Mouse (Mus musculus): ENCODE measurements around the gene Cacna2d3. TPM values are rescaled to one million over a fixed set of nuclear protein-coding genes. Genes with fewer than 3 reads are reported as not detected.
A peak's percentile ranks its signal among the peaks of the same experiment; 100 is the strongest.

Gene Cacna2d3
- total RNA-seq, 2 experiments from 2014 or later, result 59.3 to 61.7 TPM

DNA sequence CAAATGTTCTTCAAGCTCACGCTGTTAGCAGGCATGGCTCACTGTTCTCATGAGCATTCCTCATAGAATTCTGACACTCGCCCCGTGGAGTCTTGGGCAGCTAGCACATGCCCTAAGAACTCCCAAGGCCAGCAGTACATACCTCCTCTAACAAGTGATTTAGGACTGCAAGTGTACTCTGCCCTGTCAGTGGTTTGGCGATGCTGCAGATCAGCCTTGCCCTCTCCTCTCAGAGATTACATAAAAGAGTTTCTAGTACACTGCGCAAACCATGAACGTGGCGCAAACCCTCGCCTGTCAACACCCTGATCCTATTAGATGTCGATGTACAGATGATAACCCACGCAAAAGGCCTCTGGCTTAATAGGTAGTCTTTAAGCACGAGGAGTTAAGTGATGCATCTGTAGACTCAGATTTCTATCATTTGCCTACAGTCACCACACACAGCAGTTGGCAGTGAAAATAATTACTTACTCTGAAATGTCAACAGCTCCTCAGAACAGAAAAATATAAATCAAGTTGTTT lies 691.7 kb downstream of the Cacna2d3 start:
- intact Hi-C loops (cut with DNase I), result no loop called here
- no peak for DNase-seq

DNA sequence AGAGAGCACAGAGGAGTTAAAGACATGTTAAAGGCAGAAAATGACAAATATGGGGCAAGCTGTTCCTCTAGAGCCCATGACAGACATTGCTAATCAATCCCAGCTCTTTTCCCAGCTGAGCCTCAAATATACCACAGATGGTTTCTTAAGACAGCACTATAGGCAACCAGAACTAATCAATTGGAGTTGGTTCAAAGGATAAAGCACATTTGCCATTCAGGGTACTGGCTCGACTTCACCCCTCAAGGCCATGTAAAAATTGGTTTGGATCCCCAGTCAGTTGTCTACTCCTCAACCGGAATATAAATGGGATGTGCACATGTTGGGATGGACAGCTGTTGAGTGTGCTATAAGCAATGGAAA lies 692.6 kb downstream of the Cacna2d3 start:
- DNase-seq, result no peak
- intact Hi-C loops (cut with DNase I), result no loop called here

DNA sequence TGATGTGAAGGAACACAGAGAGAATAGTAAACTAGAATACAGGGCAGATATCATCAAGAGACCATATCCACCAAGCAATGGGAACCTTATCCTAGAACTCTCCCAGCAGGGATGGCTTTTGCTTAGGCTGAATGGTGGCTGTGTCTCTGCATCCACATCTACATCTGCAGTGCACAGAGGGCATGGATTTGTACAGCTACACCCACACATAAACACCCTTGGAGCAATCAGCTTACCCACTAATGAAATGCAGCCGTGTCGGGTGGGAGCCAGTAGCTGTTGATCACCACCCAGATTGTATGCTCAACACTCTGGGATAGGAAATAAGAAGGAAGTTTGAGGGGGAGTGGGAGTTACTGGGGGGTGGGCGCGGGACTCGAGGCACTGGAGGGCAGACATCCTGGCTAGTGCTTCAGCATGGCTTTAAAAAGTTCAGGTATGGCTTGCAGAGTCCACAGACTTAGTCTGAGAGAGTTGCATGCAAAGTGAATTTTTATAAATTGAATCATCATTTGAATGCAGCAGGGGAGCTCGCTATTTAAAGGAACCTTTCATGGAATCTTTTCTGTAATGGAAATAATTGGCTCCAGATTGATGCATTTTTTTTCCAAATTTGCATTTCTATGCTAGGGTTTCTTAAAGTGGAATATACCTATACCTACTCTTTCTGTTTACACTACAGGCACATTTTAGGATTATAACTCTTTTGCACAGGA lies 693.1 kb downstream of the Cacna2d3 start:
- no peak for DNase-seq
- intact Hi-C loops (cut with DNase I), result no loop called here

DNA sequence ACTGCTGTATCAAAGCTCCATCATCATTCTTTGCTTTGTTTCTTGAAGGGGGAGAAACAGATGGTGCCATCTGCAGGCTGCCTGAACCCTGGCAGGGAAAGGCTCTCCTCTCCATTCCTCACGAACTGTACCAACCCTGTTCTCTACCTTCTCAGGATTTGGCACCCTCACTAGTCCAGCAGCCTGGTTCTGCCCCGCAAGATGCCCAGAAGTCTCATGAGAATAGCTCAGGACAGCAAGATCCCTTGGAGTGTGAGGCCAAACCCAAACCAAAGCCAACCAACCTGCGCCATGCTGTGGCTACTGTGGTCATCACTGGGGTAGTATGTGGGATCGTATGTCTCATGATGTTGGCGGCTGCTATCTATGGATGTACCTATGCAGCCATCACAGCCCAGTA lies 694.4 kb downstream of the Cacna2d3 start:
- no peak for DNase-seq
- intact Hi-C loops (cut with DNase I), result no loop called here

DNA sequence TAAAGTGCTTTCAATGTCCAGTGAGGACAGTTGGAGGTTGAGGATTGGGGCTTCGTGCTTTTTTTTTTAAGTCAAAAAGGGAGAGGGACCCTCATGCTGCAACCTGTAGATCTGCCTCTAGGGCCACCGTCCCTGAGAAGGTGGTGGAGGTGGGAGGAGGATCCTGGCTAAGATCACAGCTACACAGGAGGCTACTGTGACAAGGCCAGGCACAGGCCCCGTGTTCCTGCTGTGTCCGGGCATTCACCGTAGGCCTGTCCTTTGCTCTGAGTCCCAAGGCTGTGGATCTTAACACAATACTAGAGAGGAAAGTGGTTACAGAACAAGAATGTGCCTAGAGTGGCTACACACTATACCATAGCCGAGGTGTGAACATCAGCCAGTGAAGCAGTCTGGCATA lies 696.3 kb downstream of the Cacna2d3 start:
- DNase-seq, result no peak
- intact Hi-C loops (cut with DNase I), result no loop called here

DNA sequence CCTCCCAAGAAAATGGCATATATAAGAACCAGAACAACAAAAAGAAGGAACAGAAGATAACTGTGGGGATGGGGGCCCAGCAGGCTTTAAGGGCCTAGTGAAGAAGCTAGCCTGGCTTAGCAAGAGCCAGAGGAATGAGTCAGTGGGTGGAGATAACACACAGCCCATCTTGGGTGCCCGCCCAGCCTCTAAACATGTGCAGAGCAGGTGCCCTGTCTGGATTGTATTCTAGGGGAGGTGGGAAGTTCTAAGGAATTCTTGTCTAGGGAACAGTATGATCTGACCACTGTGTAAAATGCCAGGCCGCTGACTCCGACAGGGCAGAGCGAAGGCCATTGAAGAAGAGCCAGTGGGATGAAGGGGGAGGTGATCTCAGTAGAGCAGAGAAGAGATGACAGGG lies 698.4 kb downstream of the Cacna2d3 start:
- intact Hi-C loops (cut with DNase I), result no loop called here
- no peak for DNase-seq

DNA sequence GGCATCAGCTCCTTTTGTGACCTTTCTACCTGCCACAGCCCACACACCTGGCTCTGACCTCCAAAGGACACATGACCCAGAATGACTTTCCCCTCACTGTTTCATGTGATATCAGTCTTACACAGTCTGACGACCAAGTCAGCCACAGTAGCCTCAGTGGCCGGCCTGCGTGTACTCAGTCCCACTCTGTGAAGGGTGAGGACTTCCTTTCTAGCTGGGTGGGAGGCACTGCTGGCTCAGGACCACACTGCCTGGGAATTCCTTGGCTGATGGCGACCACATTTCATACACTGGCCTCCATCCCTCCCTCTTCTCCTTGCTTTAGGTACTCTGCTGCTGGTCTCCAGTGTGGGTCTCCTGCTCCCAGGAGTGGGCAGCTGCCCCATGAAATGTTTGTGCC lies 700.4 kb downstream of the Cacna2d3 start:
- intact Hi-C loops (cut with DNase I), result no loop called here
- no peak for DNase-seq

DNA sequence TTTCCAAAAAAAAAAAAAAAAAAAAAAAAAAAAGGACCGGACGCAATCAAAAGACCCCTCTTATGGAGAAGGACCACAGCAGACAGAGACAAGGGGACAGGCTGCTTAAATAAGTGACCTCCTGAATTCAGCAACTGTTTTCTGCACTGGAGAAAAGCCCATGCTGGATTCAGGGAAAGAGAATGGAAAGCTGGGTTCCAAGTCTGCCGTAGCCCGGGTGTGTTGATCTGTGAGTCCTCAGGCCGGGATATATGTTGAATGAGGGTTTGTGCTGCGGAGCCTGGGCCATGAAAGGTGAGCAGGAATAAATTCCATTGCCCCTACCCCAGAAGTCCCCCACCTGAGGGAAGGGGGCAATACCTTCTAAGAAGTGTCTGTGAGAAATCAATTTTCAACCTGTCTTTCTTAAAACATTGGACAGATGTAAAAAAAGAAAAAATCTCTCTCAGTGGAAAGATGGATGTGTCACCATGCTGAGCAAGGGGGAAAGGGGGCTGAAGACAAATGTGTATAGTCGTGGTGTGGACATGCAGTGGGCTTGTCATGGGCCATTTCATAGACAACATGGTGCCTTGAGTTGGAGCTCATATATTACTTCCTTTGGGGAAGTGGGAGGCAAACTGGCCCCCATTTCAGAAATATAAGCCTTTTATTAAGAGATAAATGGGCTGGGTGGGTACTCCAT lies 703.2 kb downstream of the Cacna2d3 start:
- DNase-seq, result no peak
- intact Hi-C loops (cut with DNase I), result no loop called here

DNA sequence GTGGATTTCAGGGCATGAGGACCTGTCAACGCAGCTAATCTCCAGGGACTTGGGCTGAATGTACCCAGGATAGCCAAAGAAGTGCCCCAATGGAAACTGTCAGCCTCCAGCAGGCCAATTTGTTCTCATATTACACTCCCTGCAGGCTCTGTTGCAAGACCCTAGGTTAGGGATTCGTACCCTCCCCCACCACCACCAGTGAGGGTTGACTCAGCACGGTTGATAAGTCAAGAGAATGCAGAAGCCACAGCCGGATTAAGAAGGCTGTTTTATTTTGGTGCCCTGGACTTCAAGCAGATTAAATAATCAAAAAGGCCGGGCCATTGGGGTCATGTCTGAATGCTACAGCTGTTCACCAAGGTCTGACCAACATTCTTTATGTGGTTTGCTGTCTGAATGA lies 703.8 kb downstream of the Cacna2d3 start, which contains the start of gene Lrtm1:
Gene Lrtm1, plus strand, starts transcription at position 326 of the 400 bp plus-strand sequence.
- intact Hi-C loops (cut with DNase I), result no loop called here
- no peak for DNase-seq

DNA sequence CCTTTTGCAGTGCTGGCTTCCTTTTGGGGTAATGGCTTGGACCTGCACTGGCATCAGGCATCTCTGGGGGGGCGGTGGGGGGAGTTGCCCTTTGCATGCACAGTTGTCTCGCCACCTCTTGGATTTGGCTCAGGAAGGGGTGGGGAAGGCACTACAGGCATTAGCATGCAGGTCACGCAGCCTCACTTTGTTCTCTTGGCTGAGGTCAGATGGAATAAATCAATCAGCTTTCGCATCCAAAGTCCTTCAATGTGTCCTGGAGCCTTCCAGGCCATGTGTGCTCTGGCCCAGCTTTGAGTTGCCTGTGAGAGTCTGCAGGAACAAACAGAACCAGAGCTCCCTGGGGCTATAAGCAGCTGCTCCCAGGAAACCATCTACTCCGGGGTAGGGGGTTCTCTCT lies 705.8 kb downstream of the Cacna2d3 start:
- intact Hi-C loops (cut with DNase I), result no loop called here
- peak; percentile 82 for DNase-seq

DNA sequence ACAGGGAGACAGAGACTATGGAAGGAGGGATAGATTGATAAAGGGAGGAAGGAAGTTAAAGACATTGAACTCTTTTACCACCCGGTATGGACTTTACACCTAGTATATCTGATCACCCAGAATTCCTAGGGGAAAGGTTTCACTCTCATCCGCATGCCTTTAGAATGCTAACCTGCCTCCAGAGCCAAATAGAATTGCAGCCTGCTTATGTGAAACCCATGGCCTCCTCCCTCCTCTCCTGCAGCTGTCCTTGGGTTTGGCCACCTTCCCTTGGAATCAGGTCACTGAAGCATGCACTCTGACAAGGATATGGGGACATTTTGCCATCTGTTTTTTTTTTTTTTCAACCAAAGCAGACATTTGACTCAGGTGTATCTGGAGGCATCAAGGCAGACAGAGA lies 707.0 kb downstream of the Cacna2d3 start:
- intact Hi-C loops (cut with DNase I), result no loop called here
- peak; percentile 66 for DNase-seq

DNA sequence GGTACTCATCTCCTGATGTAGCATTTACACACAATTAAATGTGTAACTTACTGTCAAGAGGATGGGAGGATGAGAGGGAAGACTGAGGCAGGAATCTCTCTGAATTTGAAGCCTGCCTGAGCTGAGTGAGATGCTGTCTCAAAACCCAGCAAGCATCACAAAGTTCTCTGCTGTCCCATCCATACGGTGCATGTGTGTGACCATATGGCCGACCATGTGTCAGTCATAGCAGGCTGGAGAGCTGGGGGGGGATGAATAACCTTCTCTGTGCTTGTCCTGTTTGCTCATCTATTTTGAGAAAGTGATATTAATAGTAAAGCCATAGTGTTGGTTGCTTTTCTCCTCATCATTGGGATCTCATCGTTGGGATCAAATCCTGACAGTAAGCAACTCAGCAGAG lies 708.5 kb downstream of the Cacna2d3 start:
- no peak for DNase-seq
- intact Hi-C loops (cut with DNase I), result no loop called here

DNA sequence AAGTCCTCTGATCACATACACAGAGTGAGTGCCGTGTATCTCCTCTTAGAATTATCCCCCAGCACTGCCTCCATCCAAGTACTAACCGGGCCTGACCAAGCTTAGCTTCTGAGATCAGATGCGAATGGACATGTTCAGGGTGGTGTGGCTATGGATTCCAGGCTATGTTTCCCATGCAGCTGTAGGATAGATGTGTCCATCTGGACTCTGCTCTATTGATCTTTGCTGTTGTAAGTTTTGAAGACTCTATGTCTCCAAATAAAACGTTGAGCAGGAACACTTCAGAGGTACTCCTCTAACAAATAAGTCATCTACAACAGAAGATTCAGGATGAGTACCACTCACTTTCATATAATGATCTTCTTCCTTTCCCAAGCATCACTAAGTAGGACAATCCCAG lies 712.0 kb downstream of the Cacna2d3 start:
- intact Hi-C loops (cut with DNase I), result no loop called here
- DNase-seq, result no peak

DNA sequence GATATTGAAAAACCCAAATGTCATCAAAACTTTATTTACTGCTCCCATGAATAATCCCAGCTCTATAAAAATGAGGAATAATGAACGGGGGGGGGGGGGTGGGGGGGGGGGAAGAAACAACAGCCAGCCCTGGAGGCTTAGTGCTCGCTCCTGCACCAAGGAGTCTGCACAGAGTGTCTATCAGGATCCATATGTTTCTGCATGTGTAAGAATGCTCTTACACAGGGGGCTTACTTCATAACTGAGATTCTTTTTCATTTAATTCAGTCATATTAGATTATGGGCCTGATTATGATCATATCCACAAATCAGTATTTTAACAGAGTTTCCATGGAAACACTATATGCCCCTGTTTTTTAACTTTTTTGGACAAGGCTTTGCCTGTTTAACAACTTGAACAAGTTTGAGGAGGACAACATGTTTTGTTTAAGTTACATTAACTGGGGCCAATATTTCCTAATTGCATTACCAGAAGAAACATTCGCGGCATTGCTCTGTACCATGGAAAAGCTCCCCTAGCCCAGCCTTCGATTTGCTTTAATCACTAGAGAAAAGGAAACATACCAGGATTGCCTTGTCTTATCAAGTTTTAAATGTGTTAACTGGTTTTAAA lies 716.3 kb downstream of the Cacna2d3 start:
- intact Hi-C loops (cut with DNase I), result no loop called here
- no peak for DNase-seq

DNA sequence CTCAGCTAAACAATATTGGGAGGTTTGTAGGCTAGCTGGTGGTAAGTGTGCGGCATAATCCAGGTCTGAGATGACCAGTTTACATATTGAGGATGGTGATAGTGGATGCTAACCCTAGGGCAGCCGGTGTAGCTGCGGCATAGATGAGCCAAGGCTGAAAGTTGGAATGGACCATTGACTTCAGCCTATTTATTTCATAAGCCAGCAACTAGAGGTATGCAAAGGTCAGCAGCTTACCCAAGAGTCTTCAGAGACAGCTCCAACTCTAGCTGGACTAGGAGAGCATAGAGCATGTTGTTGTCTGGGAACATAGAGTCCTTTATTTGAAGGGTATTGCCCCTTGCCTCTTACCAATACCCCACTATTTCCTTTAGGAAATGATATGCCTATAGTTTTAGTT lies 725.1 kb downstream of the Cacna2d3 start:
- intact Hi-C loops (cut with DNase I), result no loop called here

DNA sequence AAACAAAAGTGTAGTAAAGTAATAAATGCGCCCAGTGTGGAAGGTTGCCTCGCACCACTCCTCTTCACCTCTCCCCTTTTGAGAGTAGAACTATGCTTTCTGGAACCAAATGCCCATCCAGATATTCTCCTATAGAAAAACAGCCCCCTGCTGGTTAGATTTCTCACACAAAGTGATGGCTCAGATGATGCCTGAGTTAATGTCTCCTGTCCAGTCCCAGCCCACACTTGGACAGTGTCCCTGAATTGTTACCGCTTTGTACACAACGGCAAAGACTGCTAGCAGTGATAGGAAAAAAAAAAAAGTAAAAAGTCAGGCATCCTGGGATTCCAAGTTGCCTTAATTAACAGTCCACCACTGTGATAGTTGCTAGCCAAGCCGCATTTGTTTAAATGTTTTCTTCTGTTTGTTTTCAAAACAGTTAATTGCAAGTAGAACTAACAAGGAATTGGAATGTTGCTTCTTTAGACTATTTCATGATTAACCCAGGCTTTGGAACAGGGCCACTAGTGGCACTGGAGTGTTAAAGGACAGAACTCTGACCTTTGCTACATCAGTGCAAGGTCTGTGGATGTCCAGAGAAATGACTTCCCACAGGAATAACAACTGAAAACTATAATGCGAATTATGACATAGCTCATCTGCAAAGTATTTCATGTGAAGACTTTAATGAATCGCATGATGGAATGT lies 733.3 kb downstream of the Cacna2d3 start:
- no peak for DNase-seq
- intact Hi-C loops (cut with DNase I), result no loop called here

More for the DNA sequence above, 725.1 kb downstream of the Cacna2d3 start:
- no peak for DNase-seq

DNA sequence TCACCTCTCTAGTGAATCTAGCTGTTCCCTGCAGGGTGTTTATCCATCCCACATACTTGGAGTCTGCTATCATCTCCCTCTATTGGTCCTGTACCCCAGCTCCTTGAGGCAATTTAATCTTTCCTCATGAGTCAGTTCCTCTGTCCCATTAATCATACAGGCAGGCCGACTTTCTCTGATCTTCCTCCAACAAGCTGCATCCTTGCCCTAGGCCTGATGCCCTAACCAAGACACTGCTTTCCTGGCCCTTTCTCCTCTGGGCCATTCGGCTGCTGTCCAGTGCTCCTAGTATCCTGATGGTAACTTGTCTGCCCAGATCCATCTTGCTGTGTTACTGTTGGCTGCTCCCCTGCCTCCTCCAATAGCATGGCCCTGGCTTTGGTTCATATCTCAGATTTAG lies 737.4 kb downstream of the Cacna2d3 start:
- intact Hi-C loops (cut with DNase I), result no loop called here
- no peak for DNase-seq

DNA sequence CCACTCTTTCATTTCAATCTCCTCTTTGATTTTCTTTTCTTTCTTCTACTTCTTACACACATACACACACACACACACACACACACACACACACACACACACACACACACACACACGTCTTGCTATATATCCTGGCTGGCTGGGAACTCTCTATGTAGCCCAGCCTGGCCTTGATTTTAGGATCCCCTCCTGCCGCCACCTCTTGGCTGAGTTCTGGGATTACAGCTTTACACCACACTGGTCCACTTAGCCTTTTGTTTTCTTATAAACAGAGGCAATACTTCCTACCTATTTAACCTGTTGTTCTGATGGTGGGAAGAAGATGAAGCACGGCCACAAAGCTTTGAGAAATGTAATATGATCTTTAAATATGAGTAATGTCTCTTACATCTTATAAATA lies 741.2 kb downstream of the Cacna2d3 start:
- peak; percentile 36 for DNase-seq
- intact Hi-C loops (cut with DNase I), result no loop called here

DNA sequence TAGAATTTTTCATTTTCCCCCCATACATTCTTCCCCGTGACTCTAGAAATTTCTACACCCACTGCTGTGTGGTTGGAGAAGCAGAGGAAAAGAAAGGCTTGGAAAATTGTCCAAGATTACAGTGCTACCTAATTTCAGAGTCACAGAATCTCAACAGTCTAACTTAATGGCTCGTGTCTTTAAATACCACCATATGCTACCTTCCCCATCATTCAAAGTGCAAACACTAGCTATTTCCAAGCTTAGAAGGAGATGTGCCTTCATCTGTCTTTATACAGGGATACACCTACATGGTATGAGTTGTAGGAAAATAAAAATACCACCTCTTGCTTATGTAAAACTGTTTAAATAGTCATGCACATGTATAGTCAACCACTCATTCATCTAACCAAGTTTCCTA lies 742.4 kb downstream of the Cacna2d3 start:
- no peak for DNase-seq
- intact Hi-C loops (cut with DNase I), result no loop called here

DNA sequence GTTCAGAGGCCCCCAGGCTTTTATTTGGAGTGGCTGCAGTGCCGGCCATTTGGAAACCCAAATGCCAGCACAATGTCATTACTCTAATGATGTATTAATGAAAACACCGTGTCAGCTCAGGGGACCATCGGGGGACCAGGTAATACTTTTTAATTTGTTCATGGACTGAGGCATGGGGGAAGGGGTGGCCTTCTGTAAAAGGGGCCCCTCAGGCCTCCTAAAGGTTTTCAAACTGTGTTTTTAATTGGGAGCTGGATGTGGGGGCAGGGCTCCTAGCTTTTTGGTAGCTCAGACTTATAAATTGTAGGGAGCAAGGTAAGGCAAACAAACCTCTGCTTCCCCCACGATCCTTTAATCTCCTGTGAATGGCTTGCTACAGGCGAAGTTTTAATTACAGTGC lies 749.0 kb downstream of the Cacna2d3 start:
- intact Hi-C loops (cut with DNase I), result no loop called here
- DNase-seq, result no peak

DNA sequence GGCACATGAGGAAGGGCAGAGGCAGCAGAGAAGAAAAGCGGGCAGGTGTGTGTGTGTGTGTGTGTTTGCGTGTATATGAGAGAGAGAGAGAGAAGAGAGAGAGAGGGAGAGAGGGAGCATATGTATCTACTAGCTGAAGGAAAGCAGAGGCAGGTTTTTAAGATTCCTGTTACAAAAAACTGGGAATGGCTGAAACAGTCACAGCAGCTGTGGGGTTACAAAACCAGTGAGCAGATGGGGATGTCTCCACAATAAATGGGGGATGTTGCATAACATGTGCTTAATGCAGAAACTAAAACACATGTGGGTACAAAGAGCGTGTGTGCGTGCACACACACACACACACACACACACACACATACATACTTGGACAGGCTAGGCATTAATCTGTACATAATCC lies 752.4 kb downstream of the Cacna2d3 start:
- intact Hi-C loops (cut with DNase I), result no loop called here
- no peak for DNase-seq
